Mouse (Mus musculus): ENCODE data around the gene Tmprss12.
A peak's percentile ranks its signal among the peaks of the same experiment; 100 is the strongest.
"Not testable (repeated sequence)": the region's sequence is repeated elsewhere in the genome, so short reads cannot be mapped to it uniquely, and the experiment has no call there.

Tmprss12 gene

DNA sequence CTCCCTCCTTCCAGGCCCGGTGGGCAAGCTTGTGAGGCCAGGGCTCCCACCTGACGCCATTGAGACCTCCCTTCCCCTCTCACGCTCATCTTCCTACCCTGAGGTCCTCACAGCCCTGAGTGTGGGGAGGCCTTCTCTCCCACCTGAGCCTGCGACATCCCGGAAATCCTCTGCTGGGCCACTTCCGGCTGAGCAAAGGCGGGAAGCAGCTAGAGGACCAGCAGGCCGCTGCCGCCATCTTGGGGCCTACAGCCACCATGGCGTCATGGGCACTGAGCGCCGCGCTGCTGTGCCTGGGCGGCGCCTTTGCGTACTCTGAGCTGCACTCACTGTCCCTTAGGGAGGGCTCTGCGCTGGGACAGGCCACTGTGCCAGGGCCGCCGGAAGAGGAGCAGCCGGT is at the start of gene Tmprss12:
Gene Tmprss12 (plus strand): TSS at position 212 of the 400 bp plus-strand sequence.
- no peak for DNase-seq (ENCODE audit: low spot score in 2 of 2)

DNA sequence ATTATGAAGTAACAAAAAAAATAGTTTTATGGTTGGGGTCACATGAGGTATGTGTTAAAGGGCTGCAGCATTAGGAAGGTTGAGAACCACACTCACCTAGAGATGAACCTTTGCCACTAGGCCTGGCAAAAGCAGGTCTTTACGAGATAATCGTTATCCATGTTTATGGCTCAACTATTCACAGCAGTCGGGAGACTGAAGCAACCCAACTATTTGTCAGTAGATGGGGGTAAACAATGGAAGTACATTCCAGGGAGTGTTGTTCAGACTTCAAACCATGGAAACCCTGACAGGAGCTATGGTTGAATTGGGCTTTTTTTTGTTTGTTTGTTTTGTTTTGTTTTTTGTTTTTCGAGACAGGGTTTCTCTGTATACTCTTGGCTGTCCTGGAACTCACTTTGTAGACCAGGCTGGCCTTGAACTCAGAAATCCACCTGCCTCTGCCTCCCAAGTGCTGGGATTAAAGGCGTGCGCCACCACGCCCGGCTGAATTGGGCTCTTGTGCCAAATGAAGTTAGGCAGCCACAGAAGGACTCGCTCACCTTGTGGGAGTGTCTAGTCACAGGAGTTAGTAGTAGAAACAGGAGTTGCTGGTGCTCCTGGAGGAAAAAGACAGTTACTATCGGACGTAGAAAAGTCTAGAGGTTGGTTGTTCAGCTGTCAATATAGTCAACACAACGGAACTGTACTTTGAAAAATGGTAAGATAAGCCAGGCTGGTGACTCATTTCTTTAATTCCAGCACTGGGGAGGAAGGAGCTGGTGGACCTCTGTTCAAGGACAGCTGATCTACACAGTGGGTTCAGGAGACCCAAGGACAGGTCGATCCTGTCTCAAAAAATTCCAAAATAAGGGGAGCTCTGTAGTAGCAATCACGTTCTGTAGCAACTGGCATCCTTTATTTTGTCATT is 48.8 kb upstream of the Tmprss12 start:
- DNase-seq (ENCODE audit: low spot score in 2 of 2): no peak

DNA sequence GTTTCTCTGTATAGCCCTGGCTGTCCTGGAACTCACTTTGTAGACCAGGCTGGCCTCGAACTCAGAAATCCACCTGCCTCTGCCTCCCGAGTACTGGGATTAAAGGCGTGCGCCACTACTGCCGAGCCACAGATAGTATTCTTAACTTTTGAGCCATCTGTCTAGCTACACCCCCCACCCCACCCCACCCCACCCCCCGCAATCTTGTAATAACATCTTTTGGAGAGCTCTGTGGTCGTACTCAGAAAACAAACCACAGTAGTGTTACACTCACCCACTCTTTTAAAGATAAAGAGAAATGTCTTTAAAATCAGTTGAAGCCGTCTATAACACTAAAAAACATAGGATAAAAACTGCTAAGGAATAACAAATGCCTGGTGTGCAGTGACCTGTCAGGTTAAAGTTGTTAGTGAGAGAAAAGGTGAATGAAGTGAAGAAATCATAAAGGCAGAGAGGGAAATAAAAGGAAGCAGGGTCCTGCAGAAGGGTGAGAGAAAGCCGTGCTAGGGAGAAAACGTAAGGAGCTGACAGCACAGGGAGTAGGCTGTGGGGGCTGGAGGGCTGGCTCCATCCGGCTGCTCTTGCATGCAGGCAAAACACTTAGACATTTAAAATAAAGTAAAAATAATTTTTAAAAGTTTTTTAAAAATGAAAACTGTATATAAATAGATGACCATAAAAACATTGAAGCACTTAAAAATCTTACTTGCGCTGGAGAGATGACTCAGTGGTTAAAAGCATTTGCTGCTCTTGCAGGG is 45.2 kb upstream of the Tmprss12 start:
- no peak for DNase-seq (ENCODE audit: low spot score in 2 of 2)

DNA sequence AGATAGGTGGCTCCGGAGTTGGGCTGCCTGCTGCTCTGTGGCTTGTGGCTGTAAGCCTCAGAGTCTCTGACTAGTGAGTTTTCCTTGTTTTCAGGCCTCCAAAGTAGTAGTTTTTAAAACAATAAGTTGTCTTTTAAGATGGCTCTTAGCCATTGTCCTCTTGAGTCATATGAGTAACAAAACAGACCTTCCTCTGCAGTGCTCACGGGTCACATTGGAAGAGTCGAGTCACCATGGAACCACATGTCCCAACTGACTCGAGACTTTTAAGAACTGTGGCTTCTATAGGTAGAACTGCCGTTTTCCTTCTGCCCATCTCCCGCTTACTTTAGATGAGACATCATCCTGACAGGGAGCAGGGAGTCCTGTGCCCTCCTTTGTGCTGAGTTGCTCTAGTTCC is 43.7 kb upstream of the Tmprss12 start:
- DNase-seq (ENCODE audit: low spot score in 2 of 2): no peak

DNA sequence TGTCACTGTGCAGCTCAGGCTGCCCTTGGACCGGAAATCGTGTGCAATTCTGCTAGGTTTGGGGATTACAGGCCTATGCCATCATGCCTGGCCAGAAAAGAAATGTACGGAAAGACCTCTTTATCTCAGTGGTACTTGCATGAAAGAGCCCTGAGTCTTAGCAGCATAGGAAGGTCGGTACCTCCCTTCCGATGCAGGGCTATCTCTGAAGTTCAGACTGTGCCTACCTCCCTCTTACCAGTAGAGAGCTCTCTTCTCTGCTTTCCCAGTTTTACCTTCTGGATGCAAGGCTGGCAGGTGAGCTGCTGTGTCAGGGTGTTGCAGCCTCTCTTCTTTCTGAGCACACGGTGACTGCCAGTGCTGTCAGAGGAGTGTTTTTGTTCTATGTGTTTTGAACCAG is 38.9 kb upstream of the Tmprss12 start:
- DNase-seq (ENCODE audit: low spot score in 2 of 2): no peak

DNA sequence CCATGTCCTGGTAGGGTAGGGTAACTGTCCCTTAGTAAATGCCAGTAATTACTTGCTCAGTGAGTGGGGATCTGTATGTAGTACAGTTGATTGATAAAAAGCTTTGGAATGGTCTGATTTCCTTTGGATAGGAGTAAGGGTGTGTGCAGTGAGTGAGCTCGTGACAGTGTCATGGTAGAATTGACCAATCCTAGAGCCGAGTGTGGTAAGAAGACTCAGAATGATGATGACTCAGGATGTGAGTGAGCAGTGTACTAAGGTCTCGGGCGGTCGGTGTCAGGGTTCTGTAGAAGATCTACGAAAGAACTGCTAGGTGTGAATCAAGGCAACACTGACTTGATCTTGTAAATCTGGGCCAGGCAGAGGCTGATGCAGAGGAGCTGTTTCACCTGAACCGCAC is 34.7 kb upstream of the Tmprss12 start:
- no peak for DNase-seq (ENCODE audit: low spot score in 2 of 2)

DNA sequence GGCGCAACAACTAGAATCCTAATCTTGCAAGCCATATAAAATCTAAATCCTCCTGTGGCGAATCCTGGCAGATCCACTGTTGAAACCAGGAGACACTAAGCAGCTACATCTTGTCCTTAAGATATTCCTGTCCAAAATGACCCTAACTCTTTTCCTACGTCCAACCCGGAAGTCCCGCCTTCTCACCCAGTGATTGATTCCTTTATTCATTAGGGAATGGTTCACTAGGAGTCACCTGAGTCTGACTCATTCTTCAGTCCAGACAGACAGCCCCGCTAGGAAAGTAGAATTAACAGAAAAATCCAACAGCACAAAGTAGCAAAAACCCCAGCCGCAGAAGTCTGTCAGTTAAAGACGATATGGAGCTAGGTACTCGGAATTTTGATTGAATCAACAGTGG is 33.3 kb upstream of the Tmprss12 start:
- no peak for DNase-seq (ENCODE audit: low spot score in 2 of 2)

DNA sequence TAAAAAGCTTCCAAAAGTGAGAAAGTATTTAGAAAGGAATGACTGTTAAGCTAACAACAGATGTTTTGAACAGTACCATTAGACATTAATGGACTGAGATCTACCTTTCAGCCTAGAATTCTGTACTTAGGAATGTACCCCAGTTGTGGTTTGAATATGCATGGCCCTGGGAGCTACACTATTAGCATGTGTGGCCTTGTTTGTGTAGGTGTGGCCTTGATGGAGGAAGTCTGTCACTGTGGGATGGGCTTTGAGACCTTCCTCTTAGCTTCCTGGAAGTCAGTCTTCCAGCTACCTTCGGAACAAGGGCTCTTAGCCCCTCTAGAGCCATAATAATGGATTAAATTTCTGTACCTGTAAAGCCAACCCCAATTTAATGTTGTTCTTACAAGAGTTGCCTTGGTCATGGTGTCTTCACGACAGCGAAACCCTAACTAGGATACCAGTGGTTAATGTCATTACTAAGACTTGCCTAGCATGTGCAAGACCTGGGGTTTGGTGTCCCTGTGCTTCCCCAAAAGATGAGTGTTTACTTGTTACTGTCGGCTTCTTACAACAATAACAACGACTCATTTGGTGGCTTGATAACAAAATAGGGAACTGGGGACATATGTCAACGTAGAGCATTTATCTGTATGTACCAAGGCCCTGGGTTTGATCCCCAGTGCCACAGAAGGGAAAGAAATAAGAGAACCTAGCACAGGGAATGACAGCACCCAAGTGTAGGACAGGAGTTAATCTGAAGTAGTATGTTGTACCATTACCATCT is 31.8 kb upstream of the Tmprss12 start:
- DNase-seq (ENCODE audit: low spot score in 2 of 2): no peak

DNA sequence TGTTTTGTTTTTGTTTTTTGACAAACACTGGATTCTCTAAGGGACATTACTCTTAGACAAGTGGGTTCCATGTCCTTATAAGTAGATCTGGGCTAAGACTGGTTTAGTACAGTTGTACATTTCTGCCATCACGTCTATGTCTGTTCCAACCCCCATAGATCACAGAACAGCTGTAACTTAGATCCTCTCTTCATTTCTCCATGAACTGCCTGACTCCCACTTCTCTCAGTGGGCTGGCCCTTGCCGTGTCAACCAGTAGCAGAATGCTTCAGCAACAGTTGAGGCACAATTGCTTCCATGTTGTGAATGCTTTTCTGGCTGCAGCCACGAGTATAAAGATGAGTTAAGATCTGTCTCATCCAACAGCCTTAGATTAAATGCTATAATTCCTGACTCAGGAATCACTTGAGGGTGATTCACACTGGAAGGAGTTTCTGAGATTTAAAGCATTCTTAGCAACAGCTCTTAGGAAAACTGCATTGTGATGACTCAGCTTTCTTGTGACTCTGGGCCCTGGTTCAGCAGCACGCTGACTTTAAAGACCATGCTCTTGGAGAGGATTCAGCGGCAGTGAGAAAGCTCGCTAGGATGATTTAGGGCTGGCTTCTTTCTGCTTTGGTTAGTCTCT is 29.4 kb upstream of the Tmprss12 start:
- DNase-seq (ENCODE audit: low spot score in 2 of 2): no peak

DNA sequence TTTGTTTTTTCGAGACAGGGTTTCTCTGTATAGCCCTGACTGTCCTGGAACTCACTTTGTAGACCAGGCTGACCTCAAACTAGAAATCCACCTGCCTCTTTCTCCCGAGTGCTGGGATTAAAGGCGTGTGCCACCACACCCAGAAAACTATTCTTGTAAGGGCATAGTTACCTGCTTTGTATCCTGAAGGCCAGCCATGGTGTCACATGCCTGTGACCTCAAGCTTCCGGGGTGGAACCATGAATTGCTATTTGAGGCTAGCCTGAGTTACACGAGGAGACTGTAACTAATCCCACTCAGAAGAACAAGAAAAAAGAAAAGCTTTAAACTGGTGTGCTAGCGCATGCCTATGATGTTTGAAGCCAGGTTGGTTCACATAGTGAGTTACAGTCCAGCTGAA is 24.3 kb upstream of the Tmprss12 start:
- DNase-seq (ENCODE audit: low spot score in 2 of 2): no peak

DNA sequence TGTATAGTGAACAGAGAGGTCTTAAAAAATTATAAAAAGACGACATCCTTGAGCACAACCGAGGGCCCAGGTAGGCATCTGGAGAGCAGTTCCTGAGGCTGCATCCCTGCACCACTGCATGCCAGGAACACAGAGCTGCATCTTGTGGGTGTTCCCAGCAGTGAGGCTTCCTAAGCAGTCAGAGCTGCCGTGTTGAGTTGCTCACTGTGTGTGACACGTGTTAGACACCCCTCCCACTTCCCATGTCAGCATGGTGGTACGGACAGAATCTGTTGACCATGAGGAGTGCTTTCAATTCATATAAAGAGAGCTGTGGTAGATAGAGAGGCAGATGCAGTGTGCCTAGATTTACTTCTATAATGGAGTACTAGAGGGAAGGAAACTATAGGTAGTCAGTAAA is 23.3 kb upstream of the Tmprss12 start:
- DNase-seq (ENCODE audit: low spot score in 2 of 2): no peak

DNA sequence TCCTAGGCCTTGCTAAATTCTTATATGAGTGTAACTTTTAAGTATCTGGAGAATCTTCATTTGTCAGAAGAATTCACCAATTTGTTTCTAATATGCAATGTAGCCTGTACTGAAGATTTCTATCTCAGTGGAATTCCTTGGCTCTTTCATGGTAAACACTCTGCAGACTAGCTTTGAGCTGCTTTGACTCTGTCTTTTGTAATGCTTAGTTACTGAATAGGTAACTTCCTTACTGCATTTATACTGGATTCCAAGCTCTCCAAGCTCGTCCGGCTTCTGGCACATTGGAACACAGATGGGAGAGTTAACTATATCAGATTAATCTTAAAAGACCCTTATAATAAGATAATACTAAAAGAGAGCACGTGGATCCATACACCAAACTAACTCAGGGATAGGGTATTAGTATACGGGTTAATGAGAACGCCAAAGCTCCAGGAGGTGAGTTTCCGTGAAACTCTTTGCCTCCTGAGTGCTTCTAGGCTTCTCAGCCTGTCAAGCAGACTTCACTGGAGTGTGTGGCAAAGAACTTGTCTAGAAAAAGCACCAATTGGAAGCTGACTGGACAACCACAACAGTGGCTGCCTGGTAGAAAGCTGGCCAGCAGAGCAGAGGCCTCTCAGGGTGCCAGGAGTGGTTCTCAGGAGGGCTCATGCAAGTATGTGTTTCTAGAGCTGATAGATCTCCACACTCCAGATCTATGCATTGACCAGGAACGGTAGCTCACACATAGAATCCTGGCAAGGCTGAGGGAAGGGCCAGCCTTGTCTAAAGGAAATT is 21.8 kb upstream of the Tmprss12 start:
- DNase-seq (ENCODE audit: low spot score in 2 of 2): no peak

DNA sequence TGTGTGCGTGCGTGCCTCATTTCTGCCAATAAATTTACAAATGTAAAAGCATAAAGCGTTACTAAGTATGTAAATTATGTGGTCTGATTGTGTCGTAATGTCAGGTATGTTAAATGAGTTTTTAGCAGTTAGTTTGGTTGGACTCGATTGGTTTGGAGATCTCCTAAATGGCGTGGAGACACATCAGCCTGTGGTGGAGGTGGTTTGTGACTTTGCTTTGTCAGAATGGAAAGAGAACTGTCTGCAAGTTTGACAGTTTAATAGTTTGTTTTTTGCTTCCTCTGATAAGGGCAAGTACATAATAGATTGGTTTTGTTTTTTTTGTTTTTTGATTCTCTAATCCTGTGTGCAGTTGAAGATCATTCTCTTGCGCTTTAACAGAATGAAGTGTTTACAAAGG is 20.3 kb upstream of the Tmprss12 start:
- DNase-seq (ENCODE audit: low spot score in 2 of 2): not testable (repeated sequence)

DNA sequence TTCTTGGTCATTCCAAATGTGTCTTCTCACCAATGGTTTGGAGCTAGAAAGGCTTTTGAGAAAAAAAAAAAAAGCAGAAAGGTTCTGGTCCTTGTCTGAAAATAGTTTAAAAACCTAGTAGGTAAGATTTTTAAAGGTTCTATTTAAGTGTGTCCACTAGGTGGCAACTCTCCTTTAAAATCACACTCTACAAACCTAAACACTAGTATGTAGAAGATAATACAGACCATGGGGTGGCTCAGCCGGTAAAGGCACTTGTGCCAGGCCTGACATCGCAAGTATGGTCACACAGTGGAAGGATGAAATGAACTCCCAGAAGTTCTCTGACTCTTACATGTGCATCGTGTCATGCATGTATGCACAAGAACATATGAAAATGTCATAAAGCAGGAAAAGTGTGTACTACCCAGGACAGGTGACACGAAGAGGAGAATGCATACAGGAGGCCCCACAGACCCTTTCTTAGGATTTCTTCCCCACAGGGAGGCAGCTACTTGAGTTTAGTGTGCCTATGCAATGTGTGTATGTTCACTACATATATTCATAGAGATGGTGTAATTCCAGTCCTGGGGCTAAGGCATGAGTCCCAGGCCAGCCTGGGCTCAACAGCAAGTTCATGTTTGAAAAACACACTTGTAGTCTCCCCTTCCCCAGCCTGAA is 17.3 kb upstream of the Tmprss12 start:
- DNase-seq (ENCODE audit: low spot score in 2 of 2): peak in 1 of 2 experiments; percentile 3

DNA sequence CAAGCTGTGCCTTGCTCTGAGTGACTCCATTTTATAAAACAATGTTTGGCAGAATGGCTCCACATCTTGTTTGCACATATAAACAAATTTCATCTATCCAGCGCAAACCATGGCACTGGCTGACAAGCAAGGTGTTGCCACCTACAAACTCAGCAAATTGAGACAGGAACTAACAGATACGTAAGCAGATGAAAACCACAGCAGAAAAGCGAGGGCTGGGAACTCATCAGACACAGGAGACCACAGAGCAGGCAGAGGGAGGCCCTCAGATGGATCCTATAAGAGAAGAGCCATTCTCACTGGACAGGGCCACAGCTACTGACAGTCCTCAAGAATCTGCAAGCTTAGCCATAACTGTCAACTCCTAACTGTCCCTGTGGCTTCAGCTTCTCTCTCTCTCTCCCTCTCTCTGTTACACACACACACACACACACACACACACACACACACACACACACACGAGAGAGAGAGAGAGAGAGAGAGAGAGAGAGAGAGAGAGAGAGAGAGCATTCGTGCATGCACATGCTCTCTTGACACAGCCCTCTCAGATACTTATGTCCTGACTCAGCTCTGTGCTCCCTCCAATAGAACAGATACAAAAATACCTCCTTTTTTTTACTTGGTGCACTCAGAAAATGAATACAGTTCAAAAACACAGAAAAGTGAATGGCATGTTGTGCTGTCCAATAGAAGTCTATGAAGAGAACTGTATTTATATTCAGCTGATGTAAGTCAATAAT is 14.9 kb upstream of the Tmprss12 start:
- DNase-seq (ENCODE audit: low spot score in 2 of 2): no peak

DNA sequence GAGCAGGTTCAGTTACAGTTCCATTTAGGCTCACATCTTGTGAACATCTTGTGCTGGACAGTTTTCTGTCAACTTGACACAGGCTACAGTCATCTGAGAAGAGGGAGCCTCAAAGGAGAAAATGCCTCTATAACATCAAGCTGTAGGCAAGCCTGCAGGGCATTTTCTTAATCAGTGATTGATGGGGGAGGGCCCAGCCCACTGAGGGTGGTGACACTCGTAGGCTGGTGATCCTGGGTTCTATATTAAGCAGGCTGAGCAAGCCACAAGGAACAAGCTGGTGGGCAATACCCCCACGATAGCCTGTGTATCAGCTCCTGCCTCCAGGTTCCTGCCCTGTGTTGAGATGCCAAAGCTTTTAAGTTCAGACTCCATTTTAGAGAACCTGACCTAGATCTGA is 11.7 kb upstream of the Tmprss12 start:
- no peak for DNase-seq (ENCODE audit: low spot score in 2 of 2)

DNA sequence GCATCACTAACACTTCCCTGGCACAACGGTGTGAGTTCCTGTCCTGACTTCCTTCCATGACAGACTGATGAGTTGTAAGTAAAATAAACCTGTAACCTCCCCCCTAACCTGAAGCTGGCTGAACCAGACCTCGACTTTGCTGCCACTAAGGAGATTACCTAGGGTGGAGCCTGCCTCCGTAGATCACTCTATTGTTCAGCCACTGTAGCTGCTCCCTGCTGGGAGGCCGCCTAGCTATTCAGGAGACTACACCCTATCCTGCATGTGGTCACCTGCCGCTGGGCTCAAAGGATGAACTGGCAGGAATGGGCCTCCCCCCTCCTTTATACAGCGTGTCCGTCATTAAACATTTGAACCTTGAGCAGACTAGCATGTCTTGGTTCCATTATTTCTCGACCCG is 10.9 kb upstream of the Tmprss12 start:
- no peak for DNase-seq (ENCODE audit: low spot score in 2 of 2)

DNA sequence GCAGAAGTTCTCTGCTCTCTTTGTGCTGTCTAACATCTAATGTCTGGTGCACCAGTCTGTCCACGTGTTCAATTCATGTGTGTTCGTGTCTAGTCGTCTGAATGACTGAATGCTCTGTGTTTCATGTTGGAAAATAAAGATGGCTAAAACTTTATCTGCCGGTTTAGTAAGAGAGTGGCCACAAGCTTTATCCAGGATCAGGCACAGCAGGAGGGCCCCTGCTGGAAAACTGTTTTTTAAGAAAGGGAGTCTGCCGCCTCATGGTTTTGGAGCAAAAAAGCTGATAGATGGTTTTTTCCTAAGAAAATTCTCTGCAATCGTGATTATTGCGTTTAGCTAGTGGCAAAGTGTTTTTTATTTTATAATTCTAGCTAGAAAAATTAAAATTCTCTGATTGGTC is 10.0 kb upstream of the Tmprss12 start:
- DNase-seq (ENCODE audit: low spot score in 2 of 2): not testable (repeated sequence)

DNA sequence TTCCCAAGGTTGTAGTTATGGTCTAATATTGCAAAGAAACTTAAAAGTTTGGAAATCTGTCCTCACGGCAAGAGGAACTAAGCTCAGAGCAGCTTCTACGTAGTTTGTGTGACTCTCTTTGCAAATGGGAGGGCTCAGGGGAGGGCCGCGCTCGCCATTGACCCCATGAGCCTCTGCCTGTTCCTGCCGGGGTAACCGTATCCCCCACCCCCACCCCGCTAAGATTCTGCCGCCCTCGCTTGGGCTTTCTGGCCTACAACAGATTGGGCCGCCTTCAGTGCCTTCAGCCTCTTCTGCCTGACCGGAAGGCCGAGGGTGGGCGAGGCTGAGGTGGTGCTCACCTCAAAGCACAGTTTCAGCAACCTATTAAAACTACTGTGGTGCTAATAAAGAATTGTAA is 9.2 kb upstream of the Tmprss12 start:
- DNase-seq (ENCODE audit: low spot score in 2 of 2): no peak

All from heart, adult 9 months (tissue).